Mouse (Mus musculus): Measurements from ENCODE around the gene Fhdc1. TPM values are rescaled to one million over a fixed set of nuclear protein-coding genes. Genes with fewer than 3 reads are reported as not detected.

Gene Fhdc1
- polyA plus RNA-seq, 1 experiment, result not detected

DNA sequence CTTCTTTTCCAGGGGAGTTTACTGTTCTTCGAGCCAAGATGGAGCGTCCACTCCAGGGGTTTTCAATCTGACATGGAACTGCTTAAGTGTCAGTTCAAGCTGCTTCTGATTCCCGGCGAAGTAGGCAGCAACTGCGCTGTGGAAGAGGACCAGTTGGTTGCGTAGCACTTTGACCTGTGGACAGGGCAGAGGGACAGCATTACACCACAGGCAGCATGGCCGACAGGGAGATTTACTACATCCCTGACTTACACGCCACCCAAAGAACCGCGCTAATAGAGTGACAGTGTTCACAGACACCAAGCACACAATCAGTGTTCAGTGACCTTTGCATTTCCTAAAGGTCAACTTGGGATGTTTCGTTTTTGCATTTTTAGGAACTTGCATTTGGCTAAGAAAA, 17.5 kb upstream of the Fhdc1 start:
- TF ChIP-seq CTCF (IDR thresholded peaks at IDR 0.05; ENCODE audit: insufficient read depth, low read depth, low read length), result no peak
- no peak for TF ChIP-seq POLR2A (IDR thresholded peaks at IDR 0.05; ENCODE audit: insufficient read depth, low read depth, low read length)
- H3K4me3 ChIP-seq (ENCODE audit: insufficient read depth, low read depth, low read length), result no peak overlapping the region
- peaks cover 11% of the 10 kb centered on the region for H3K4me1 ChIP-seq (ENCODE audit: control insufficient read depth, insufficient read depth, low read length)
- 89% methylated on average over 11 of the region's 11 CpGs for WGBS
- no peak overlapping the region for H3K27ac ChIP-seq (ENCODE audit: insufficient read depth, low read depth, low read length)

DNA sequence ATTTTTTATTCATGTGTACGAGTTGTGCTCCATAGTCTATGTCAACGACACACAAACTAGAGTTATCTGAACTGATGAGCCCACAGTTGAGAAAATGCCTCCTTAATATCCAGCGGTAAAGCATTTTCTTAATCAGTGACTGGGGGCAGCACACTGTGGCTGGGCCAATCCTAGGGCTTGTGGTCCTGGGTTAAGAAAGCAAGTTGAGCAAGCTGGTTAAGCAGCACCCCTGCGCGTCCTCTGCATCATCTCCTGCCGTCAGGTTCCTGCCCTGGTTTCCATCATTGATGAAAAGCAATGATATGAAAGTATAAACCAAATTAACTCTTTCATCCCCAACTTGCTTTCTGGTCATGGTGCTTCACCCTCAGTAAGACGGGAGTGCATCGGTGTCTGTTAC, 12.4 kb upstream of the Fhdc1 start:
- TF ChIP-seq CTCF (IDR thresholded peaks at IDR 0.05; ENCODE audit: insufficient read depth, low read depth, low read length) (no peak), POLR2A (IDR thresholded peaks at IDR 0.05; ENCODE audit: insufficient read depth, low read depth, low read length) (no peak)
- H3K27ac ChIP-seq (ENCODE audit: insufficient read depth, low read depth, low read length), result no peak overlapping the region
- 75% methylated on average over 8 of the region's 8 CpGs for WGBS
- no peak overlapping the region for H3K4me3 ChIP-seq (ENCODE audit: insufficient read depth, low read depth, low read length)
- peaks cover 4% of the 10 kb centered on the region for H3K4me1 ChIP-seq (ENCODE audit: control insufficient read depth, insufficient read depth, low read length)

DNA sequence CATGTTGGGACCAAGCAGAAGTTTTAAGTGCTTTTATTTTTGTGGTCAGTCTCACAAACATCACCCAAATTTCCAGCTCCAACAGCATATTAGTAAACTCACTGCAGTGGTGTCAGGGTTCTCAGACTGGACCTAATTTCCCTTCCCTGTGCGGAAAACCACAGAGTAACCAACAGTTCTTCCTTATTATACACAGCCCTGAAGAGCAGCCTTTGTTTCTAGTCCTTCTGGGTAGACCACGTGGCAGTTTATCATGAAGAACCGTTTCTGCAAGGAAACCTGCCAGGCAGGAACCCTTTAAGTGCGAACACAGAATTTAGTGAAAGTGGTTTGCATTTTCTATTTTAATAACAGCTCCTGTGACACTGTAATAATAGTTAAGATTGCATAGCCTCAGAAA, 11.9 kb upstream of the Fhdc1 start:
- no peak for TF ChIP-seq CTCF (IDR thresholded peaks at IDR 0.05; ENCODE audit: insufficient read depth, low read depth, low read length)
- TF ChIP-seq POLR2A (IDR thresholded peaks at IDR 0.05; ENCODE audit: insufficient read depth, low read depth, low read length), result no peak
- no peak overlapping the region for H3K27ac ChIP-seq (ENCODE audit: insufficient read depth, low read depth, low read length)
- WGBS, result 25% methylated on average over 4 of the region's 4 CpGs
- H3K4me1 ChIP-seq (ENCODE audit: control insufficient read depth, insufficient read depth, low read length), result peaks cover 6% of the 10 kb centered on the region
- H3K4me3 ChIP-seq (ENCODE audit: insufficient read depth, low read depth, low read length), result no peak overlapping the region

DNA sequence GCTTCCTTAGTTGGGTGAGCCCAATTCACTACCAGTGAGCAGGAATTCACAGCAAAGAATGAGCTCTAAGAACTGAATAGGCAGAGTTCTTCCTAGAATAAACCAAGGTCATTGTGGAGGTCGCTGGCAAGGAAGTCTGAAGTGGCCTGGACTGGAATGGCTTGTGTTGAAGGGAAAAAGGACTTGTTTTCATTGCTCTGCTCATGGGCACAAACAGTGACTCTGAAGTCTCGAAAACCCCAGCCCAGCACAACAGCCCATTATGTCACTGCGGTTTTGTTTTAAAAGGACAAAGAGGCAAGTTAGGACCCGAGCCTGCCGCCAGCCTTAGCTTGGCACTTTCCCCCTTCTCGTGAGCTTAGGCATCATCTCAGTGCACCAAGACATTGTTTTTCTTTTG, 8.5 kb upstream of the Fhdc1 start:
- TF ChIP-seq CTCF (IDR thresholded peaks at IDR 0.05; ENCODE audit: insufficient read depth, low read depth, low read length) (no peak), POLR2A (IDR thresholded peaks at IDR 0.05; ENCODE audit: insufficient read depth, low read depth, low read length) (no peak)
- Histone ChIP-seq H3K4me1 (ENCODE audit: control insufficient read depth, insufficient read depth, low read length) (peaks cover 13% of the 10 kb centered on the region), H3K27ac (ENCODE audit: insufficient read depth, low read depth, low read length) (no peak overlapping the region), H3K4me3 (ENCODE audit: insufficient read depth, low read depth, low read length) (no peak overlapping the region)
- 48% methylated on average over 6 of the region's 6 CpGs for WGBS

DNA sequence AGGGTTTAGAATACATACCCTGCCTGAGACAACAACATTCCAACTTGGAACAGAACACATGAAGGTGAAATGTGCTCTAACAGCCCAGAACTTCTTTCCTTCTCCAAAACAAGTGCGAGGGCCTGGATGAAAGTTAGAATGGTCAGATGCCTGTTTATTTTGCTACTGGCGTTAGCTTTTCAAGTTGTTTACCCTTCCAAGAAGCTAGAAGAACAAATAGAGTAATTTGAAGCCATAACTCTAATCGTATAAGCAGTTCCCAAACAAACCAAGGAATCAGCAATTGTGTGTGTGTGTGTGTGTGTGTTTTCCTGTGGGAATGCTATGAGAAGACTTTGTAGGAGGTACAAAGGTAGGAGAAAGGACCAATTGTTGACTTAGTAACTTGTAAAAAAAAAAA, 4.7 kb upstream of the Fhdc1 start:
- no peak overlapping the region for H3K27ac ChIP-seq (ENCODE audit: insufficient read depth, low read depth, low read length)
- WGBS, result 86% methylated on average over 3 of the region's 3 CpGs
- H3K4me1 ChIP-seq (ENCODE audit: control insufficient read depth, insufficient read depth, low read length), result peaks cover 15% of the 10 kb centered on the region
- TF ChIP-seq POLR2A (IDR thresholded peaks at IDR 0.05; ENCODE audit: insufficient read depth, low read depth, low read length), result no peak
- no peak for TF ChIP-seq CTCF (IDR thresholded peaks at IDR 0.05; ENCODE audit: insufficient read depth, low read depth, low read length)
- H3K4me3 ChIP-seq (ENCODE audit: insufficient read depth, low read depth, low read length), result no peak overlapping the region

DNA sequence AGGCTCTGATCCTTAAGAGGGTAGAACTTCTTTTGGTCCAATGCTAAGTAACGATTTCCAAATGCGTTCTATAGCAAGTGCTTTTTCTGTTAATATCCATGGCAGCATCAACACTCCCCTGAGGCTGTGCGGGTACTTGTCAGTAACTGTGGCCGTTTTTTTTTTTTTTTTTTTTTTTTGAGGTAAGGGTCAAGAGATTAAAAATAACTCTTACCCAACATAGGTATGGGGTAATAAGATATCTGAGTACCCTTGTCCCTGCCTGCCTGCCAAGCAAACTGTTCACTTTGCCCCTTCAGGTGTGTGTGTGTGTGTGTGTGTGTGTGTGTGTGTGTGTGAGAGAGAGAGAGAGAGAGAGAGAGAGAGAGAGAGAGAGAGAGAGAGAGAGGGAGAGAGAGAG, 4.1 kb upstream of the Fhdc1 start:
- Histone ChIP-seq H3K4me3 (ENCODE audit: insufficient read depth, low read depth, low read length) (no peak overlapping the region), H3K27ac (ENCODE audit: insufficient read depth, low read depth, low read length) (no peak overlapping the region), H3K4me1 (ENCODE audit: control insufficient read depth, insufficient read depth, low read length) (peaks cover 15% of the 10 kb centered on the region)
- 77% methylated on average over 4 of the region's 4 CpGs for WGBS
- TF ChIP-seq POLR2A (IDR thresholded peaks at IDR 0.05; ENCODE audit: insufficient read depth, low read depth, low read length) (no peak), CTCF (IDR thresholded peaks at IDR 0.05; ENCODE audit: insufficient read depth, low read depth, low read length) (no peak)

DNA sequence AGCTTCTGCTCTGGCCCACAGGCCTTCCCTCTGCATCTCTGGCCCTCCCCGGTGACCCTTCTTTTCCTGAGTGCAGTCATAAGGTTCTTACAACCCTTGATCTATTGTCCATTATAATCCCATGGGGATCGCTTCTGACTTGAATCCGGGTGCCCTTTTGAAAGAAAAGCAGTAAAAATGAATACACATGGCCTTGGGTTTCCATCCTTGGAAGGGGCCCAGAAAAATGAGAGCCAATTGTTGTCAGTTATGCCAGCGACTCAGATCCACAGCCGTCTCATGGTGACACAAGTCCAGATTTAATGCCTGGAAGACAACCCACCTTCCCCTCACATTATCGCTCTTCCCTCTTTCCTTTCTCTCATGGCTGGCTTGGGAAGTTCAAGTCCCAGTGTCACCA, 1.9 kb upstream of the Fhdc1 start:
- 89% methylated on average over 6 of the region's 6 CpGs for WGBS
- H3K4me1 ChIP-seq (ENCODE audit: control insufficient read depth, insufficient read depth, low read length), result peaks cover 15% of the 10 kb centered on the region
- TF ChIP-seq POLR2A (IDR thresholded peaks at IDR 0.05; ENCODE audit: insufficient read depth, low read depth, low read length) (no peak), CTCF (IDR thresholded peaks at IDR 0.05; ENCODE audit: insufficient read depth, low read depth, low read length) (no peak)
- H3K27ac ChIP-seq (ENCODE audit: insufficient read depth, low read depth, low read length), result no peak overlapping the region
- no peak overlapping the region for H3K4me3 ChIP-seq (ENCODE audit: insufficient read depth, low read depth, low read length)

DNA sequence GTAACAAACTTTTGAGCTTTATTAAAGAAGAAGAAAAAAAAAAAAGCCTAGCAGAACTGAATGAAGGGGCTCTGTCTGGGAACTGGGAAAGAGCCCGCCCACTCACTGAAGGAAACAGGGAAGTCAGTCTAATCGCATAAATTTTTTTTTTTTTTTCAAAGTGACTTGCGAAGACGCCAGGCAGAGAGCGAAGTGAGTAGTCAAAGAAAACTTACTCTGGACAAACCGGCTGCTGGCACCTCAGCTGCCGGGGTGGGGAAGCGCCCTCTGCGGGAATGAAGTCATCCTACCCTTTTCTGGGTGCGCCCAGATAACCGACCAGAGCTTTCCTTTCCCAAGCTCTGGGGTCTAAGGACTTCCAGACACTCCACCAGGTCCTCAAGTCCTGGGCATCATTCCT, 875 bp upstream of the Fhdc1 start:
- Histone ChIP-seq H3K27ac (ENCODE audit: insufficient read depth, low read depth, low read length) (no peak overlapping the region), H3K4me3 (ENCODE audit: insufficient read depth, low read depth, low read length) (no peak overlapping the region), H3K4me1 (ENCODE audit: control insufficient read depth, insufficient read depth, low read length) (peaks cover 8% of the 10 kb centered on the region)
- WGBS, result 7% methylated on average over 11 of the region's 11 CpGs
- TF ChIP-seq POLR2A (IDR thresholded peaks at IDR 0.05; ENCODE audit: insufficient read depth, low read depth, low read length) (no peak), CTCF (IDR thresholded peaks at IDR 0.05; ENCODE audit: insufficient read depth, low read depth, low read length) (0 out of 2 replicates have a peak, but pooled peaks have one; percentile 25)

DNA sequence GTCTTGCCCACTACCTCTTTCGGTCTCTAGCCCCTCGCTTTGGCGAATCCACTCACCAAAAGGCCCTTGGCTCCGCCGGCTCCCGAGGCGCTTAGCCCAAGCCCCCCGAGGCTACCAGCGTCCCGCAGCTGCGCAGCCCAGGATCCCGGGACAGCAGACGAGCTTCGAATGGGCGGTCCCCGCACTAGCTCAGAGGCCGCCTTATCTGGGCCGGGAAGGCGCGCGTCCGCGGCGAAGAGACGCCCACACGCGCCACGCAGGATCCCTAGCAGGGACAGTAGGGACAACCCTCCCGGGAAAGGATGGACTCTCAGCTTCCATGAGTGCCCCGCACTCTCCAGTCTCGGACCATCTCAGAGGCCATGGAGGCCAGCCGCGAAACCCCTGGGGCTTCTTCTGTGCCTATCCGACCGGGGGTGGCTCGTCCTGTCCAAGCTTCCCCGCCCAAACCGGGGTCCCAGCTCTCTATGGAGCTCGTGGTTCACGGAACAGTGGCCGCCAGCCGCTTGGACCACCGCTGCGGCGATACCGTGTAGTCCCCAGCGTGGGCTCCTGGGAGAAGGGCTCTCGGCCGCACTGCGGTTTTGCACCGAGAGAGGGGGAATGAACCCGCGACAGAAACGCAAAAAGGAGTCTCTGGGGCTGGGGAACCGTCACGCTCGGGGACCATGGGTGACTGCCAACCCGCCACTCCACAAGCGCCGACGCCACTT, 780 bp downstream of the Fhdc1 start:
- 2% methylated on average over 61 of the region's 61 CpGs for WGBS
- peaks cover 8% of the 10 kb centered on the region for H3K4me1 ChIP-seq (ENCODE audit: control insufficient read depth, insufficient read depth, low read length)
- TF ChIP-seq POLR2A (IDR thresholded peaks at IDR 0.05; ENCODE audit: insufficient read depth, low read depth, low read length) (no peak), CTCF (IDR thresholded peaks at IDR 0.05; ENCODE audit: insufficient read depth, low read depth, low read length) (no peak)
- H3K4me3 ChIP-seq (ENCODE audit: insufficient read depth, low read depth, low read length), result peak overlapping the region; percentile 54
- H3K27ac ChIP-seq (ENCODE audit: insufficient read depth, low read depth, low read length), result no peak overlapping the region
